Mouse (Mus musculus): ENCODE data around the gene Rasgrf2.

The Rasgrf2 gene

DNA sequence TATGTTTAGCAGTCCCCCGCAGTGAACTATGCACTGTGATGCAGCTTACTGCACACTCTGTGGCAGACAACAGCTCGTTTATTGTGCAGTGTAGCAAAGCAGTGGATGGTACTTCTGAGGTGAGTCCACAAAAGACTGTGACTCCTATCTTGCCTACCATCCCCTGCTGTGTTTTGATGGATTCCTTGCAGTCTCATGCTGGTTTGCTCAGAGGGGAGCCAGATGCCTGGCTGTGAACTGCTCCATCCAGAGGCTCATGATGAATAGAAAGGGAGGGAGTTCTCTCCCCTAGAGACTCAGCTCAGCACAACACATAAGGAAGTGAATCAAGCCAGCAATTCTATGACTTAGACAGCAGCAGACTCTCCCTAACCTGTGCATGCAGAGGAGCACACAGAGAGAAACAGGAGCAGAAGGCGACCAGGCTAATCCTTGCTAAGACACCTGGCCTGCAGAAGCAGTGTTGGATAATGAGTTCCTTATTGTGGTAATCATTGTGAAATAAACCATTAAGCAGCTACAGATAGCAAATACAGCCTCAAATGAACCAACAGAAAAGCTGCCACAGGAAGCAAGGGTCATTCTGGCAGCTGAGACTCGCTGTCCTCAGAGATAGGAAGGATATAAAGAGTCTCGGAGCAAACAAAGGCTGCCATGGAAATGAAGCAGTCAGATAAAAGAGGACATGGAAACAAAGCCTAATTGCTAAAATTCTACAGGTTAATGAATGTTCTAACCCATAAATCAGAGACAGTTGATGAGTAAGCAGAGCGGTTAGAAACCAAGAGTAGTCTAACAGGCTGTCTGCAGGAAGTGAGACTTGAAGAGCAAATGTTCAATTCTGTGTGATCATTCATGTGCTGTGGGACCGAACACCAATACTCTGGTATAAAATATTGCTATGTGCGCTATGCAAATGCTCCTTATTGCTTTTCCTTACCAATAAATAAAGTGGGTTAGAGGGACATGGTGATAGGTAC lies 89.6 kb downstream of the Rasgrf2 start:
- no peak for DNase-seq (ENCODE audit: low spot score)

GRCm38 (mm10) chr13:92030364-92031057 lies 100.9 kb downstream of the Rasgrf2 start:
- no peak for DNase-seq (ENCODE audit: low spot score)

DNA sequence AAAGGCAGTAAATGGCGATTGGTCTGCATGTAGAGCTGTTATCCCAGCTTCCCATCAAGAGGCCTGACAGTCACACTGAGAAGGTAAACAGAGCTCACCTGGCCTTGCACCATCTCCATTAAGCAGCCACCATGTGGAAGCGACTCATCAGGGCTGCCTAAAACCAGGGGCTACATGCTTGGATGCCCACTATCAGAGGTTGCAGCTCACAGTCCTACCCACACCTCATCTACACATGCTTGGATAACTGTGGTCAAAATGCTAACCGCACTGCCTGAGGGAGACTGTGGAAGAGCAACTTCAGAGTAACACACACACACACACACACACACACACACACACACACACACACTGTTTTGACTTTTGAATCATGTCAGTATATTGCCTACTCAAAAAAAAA lies 101.8 kb downstream of the Rasgrf2 start:
- DNase-seq (ENCODE audit: low spot score): no peak

GRCm38 (mm10) chr13:92027951-92028350 lies 103.5 kb downstream of the Rasgrf2 start:
- DNase-seq (ENCODE audit: low spot score): no peak

GRCm38 (mm10) chr13:92026651-92027050 lies 104.8 kb downstream of the Rasgrf2 start:
- no peak for DNase-seq (ENCODE audit: low spot score)

DNA sequence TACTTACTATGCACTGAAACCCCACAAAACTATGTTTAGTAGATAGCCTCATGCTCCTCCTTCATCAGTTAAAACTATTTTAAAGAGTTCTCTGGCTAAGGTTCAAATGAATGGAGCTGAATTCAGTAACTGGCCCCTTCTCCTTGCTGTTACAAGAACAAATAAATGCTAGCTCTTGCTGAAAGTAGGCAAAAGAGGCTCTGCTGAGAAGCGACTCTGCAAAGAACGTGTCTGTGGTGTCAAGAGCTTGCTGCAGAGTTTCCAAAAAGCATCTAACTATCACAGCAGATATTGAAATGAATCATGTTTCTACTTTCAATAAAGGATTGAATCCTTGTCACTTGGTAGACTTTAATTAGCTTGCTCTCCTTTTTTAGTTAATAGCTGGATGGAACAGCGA lies 106.3 kb downstream of the Rasgrf2 start:
- no peak for DNase-seq (ENCODE audit: low spot score)

DNA sequence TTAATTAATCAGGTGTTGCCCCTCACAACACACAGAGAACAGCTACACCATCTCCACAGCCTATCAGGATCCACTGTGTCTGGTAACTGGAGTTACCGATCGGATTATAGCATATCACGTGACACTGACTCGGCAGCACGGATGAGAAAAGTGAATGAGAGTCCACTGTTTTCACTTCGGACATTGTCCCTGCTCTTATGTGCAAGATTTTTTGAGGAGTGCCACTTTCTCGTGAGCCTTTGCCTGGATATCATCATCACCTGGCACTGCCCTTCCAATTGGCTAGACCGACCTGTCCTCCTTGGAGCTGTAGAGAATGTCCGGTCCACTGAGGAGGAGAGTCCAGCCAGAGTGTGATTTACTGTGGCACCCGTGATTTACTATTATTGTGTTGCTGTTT lies 109.3 kb downstream of the Rasgrf2 start:
- no peak for DNase-seq (ENCODE audit: low spot score)

GRCm38 (mm10) chr13:91996929-91997328 lies 134.5 kb downstream of the Rasgrf2 start:
- DNase-seq (ENCODE audit: low spot score): no peak

DNA sequence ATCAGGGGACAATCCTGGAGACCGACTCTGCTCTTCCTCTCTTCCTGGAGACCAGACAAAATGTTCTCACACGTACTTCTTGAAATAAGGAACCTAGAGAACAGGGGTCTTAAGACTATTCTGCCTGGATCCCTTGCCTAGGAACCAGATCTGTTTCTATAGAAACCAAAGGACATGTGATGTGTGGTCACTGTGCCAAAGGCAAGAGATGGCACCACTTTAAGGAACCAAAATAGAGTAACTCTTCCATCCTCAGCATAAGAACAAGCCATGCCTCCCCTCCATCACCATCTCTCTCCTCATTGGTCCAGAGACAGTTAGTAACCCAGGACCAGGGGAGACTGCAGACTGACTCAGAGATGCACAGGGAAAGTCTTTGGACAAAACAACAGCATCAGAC lies 140.0 kb downstream of the Rasgrf2 start:
- DNase-seq (ENCODE audit: low spot score): no peak

GRCm38 (mm10) chr13:91990709-91991284 lies 140.7 kb downstream of the Rasgrf2 start:
- DNase-seq (ENCODE audit: low spot score): no peak

GRCm38 (mm10) chr13:91988378-91988777 lies 143.1 kb downstream of the Rasgrf2 start:
- DNase-seq (ENCODE audit: low spot score): no peak

GRCm38 (mm10) chr13:91986958-91987357 lies 144.5 kb downstream of the Rasgrf2 start:
- no peak for DNase-seq (ENCODE audit: low spot score)

GRCm38 (mm10) chr13:91985915-91986589 lies 145.4 kb downstream of the Rasgrf2 start:
- DNase-seq (ENCODE audit: low spot score): no peak

DNA sequence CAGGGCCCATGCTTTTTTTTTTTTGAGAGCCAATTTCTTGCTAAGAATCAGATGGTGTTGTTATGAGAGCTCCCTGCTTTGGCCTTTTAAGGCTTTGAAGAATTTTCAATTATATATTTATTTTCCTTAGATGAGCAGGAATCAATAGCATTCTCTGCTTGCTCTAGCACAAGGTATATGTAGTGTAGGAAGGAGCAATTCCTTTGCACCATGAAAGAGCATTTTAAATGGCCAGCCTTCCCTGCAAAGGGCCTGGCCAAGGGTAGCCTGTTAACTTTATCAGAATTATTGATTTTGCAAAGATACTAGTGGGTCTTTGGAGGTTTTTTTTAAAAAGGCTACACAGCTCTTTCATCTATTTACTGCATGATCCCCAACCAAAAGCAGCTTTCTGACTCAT lies 146.4 kb downstream of the Rasgrf2 start:
- DNase-seq (ENCODE audit: low spot score): no peak

GRCm38 (mm10) chr13:91982080-91982479 lies 149.4 kb downstream of the Rasgrf2 start:
- no peak for DNase-seq (ENCODE audit: low spot score)

GRCm38 (mm10) chr13:91981414-91981813 lies 150.0 kb downstream of the Rasgrf2 start:
- no peak for DNase-seq (ENCODE audit: low spot score)

DNA sequence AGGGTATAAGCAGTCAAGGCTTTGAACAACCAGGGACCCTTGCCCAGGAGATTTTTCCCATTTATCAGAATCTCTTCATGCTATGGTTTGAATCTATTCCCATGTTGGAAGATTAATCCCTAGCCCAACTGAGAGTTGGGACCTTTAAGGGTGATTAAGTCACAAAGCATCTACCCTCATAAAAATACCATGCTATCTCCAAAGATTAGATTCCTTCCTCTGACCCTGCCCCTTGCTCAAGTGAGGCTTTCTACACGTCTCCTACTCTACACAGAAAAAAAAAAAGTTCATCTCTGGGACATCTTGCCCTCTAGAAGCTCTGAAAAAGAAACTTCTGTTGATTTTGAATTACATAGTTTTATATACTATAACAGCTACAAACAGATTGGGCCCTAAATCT lies 154.5 kb downstream of the Rasgrf2 start:
- DNase-seq (ENCODE audit: low spot score): no peak

- no peak for DNase-seq (ENCODE audit: low spot score)
Observed at GRCm38 (mm10) chr13:91976541-91976940, 154.9 kb downstream of the Rasgrf2 start.

- DNase-seq (ENCODE audit: low spot score): no peak
Observed at GRCm38 (mm10) chr13:91974154-91974553, 157.3 kb downstream of the Rasgrf2 start.

DNA sequence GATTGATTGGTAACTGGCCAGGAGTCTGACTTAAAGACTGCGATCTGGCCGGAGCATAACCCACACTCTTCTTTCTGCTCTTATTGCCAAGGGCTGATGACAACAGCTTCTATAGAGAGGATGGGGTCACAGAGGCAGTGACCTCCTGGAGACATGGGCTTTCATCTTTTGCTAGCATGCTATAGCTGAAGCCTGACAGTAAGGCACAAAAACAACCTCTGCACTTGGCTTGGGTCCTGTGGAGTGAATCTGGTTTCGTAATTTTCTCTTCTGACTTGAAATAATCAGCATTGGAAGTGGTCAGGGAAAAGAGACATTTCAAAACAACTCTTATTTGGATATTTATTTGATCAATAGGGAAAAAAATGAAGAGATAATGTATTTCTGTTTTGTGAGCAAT lies 160.2 kb downstream of the Rasgrf2 start:
- no peak for DNase-seq (ENCODE audit: low spot score)

- no peak for DNase-seq (ENCODE audit: low spot score)
Observed at GRCm38 (mm10) chr13:91956474-91956873, 175.0 kb downstream of the Rasgrf2 start.

- no peak for DNase-seq (ENCODE audit: low spot score)
Observed at GRCm38 (mm10) chr13:91955646-91956045, 175.8 kb downstream of the Rasgrf2 start.

Data from testis, postnatal 10 days (tissue).